Mouse (Mus musculus) lung, postnatal 0 days (tissue): ENCODE measurements around the gene Itga9. TPM values are rescaled to one million over a fixed set of nuclear protein-coding genes. Genes with fewer than 3 reads are reported as not detected.

ENCODE experiments used
- ATAC-seq: fragments of 200-750 bp; cut with Nextera tagmentation; 2 replicates; pipeline ENCODE4 v1.8.0; 2017; ENCODE audit warnings: moderate library complexity
- DNase-seq: peaks from one replicate; pipeline ENCODE4 v3.0.0-alpha.2; 2016; ENCODE audit warnings: low spot score
- H3K27ac ChIP-seq: fragments of 300-500 bp; sonication (generic); 2 replicates; pipeline ENCODE4 v1.5.1; 2014; ENCODE audit warnings: antibody characterized with exemption, mild to moderate bottlenecking, low read length, mixed read lengths
- H3K27me3 ChIP-seq: fragments of 300-500 bp; sonication (generic); replicated peaks from 2 replicates; pipeline ENCODE4 v1.6.1; 2014; ENCODE audit warnings: low read length, mixed read lengths; ENCODE audit not compliant: insufficient read depth
- H3K36me3 ChIP-seq: fragments of 300-500 bp; sonication (generic); 2 replicates; pipeline ENCODE4 v1.6.1; 2014; ENCODE audit warnings: low read length, mixed read lengths; ENCODE audit not compliant: insufficient read depth
- H3K4me1 ChIP-seq: fragments of 300-500 bp; sonication (generic); 2 replicates; pipeline ENCODE4 v1.6.1; 2014; ENCODE audit warnings: antibody characterized with exemption, low read depth, low read length, mixed read lengths; ENCODE audit not compliant: insufficient read depth
- H3K4me2 ChIP-seq: fragments of 300-500 bp; sonication (generic); replicated peaks from 2 replicates; pipeline ENCODE4 v1.6.1; 2014; ENCODE audit warnings: low read depth, mild to moderate bottlenecking, low read length, moderate library complexity, mixed read lengths
- H3K4me3 ChIP-seq: fragments of 300-500 bp; sonication (generic); 2 replicates; pipeline ENCODE4 v1.5.1; 2014; ENCODE audit warnings: low read depth, low read length
- H3K9ac ChIP-seq: fragments of 300-500 bp; sonication (generic); replicated peaks from 2 replicates; pipeline ENCODE4 v1.6.1; 2014; ENCODE audit warnings: low read depth, mild to moderate bottlenecking
- H3K9me3 ChIP-seq: fragments of 300-500 bp; sonication (generic); 2 replicates; pipeline ENCODE4 v1.6.1; 2016; ENCODE audit warnings: low read length, mixed read lengths
- CTCF ChIP-seq: IDR thresholded peaks from 2 replicates; pipeline ENCODE4 v1.5.1; 2016; ENCODE audit warnings: antibody characterized with exemption, mild to moderate bottlenecking
- EP300 ChIP-seq: IDR thresholded peaks from 2 replicates; pipeline ENCODE4 v1.6.1; 2016; ENCODE audit warnings: antibody characterized with exemption, mild to moderate bottlenecking, control low read depth
- WGBS: fragments of 180-500 bp; shearing (Covaris S2); extraction: QIAGEN DNeasy Blood & Tissue Kit; methylation state at CpG from one replicate; pipeline ENCODE4 v1.1.7; 2014; 5-methylcytosine and 5-hydroxymethylcytosine counted together
- polyA plus RNA-seq: library from polyadenylated mRNA; unstranded; fragments of >200 nt; fragmentation: Nextera tagmentation; extraction: Ambion mirVana; gene quantifications from 2 replicates; pipeline ENCODE4 v1.2.1, GENCODE M21; 2015

Gene Itga9
- polyA plus RNA-seq, 1 experiment from 2014 or later: 24.2 TPM

GRCm38 (mm10) chr9:118928656-118929055 lies 322.2 kb downstream of the Itga9 start:
- WGBS: 18% methylated on average over 7 of the region's 7 CpGs
- H3K4me1 ChIP-seq: peaks cover 17% of the 10 kb centered on the region; the same call in 1 of the 2 replicates
- H3K9ac ChIP-seq: 0 out of 2 replicates have a peak overlapping the region, but pooled peaks have one; percentile 16
- peak overlapping the region; percentile 95 for H3K27ac ChIP-seq
- no peaks in the 10 kb centered on the region for H3K27me3 ChIP-seq
- H3K4me2 ChIP-seq: peak overlapping the region; percentile 95
- TF ChIP-seq CTCF: no peak
- no peak for TF ChIP-seq EP300
- no peak overlapping the region for H3K4me3 ChIP-seq
- ATAC-seq (no peak), DNase-seq (peak; percentile 73)
- no peaks in the 10 kb centered on the region; the same call in 1 of the 2 replicates for H3K36me3 ChIP-seq
- H3K9me3 ChIP-seq: no peaks in the 10 kb centered on the region

GRCm38 (mm10) chr9:118930611-118931010 lies 324.1 kb downstream of the Itga9 start:
- 62% methylated on average over 9 of the region's 9 CpGs for WGBS
- Histone ChIP-seq H3K36me3 (no peaks in the 10 kb centered on the region; the same call in 1 of the 2 replicates), H3K4me3 (no peak overlapping the region), H3K9me3 (no peaks in the 10 kb centered on the region), H3K4me2 (no peak overlapping the region), H3K9ac (no peak overlapping the region), H3K27ac (0 out of 2 replicates have a peak overlapping the region, but pooled peaks have one; percentile 9), H3K4me1 (peaks cover 10% of the 10 kb centered on the region; the same call in 1 of the 2 replicates), H3K27me3 (no peaks in the 10 kb centered on the region)
- ATAC-seq: no peak
- TF ChIP-seq EP300 (no peak), CTCF (no peak)
- DNase-seq: no peak

GRCm38 (mm10) chr9:118933800-118934199 lies 327.3 kb downstream of the Itga9 start:
- Histone ChIP-seq H3K4me1 (peaks cover 4% of the 10 kb centered on the region; the same call in 1 of the 2 replicates), H3K27me3 (no peaks in the 10 kb centered on the region), H3K9ac (no peak overlapping the region), H3K4me3 (no peak overlapping the region), H3K27ac (no peak overlapping the region), H3K36me3 (no peaks in the 10 kb centered on the region), H3K9me3 (no peaks in the 10 kb centered on the region), H3K4me2 (no peak overlapping the region)
- TF ChIP-seq EP300: no peak
- TF ChIP-seq CTCF: peak; percentile 43
- DNase-seq (no peak), ATAC-seq (no peak)
- WGBS: 75% methylated on average over 9 of the region's 9 CpGs

- H3K27me3 ChIP-seq: no peaks in the 10 kb centered on the region
- no peak for DNase-seq
- 56% methylated on average over 12 of the region's 12 CpGs for WGBS
- TF ChIP-seq CTCF (no peak), EP300 (no peak)
- H3K36me3 ChIP-seq: no peaks in the 10 kb centered on the region
- peaks cover 4% of the 10 kb centered on the region; the same call in 1 of the 2 replicates for H3K4me1 ChIP-seq
- H3K4me3 ChIP-seq: no peak overlapping the region
- H3K4me2 ChIP-seq: 0 out of 2 replicates have a peak overlapping the region, but pooled peaks have one; percentile 11
- H3K9ac ChIP-seq: no peak overlapping the region
- H3K9me3 ChIP-seq: no peaks in the 10 kb centered on the region
- H3K27ac ChIP-seq: 0 out of 2 replicates have a peak overlapping the region, but pooled peaks have one; percentile 27
- ATAC-seq: no peak
These were observed 327.8 kb downstream of the Itga9 start for GRCm38 (mm10) chr9:118934319-118934718.

GRCm38 (mm10) chr9:118935098-118935497 lies 328.6 kb downstream of the Itga9 start:
- TF ChIP-seq EP300 (no peak), CTCF (no peak)
- ATAC-seq: no peak

GRCm38 (mm10) chr9:118936071-118936470 lies 329.6 kb downstream of the Itga9 start:
- no peak overlapping the region for H3K9ac ChIP-seq
- H3K27ac ChIP-seq: no peak overlapping the region
- DNase-seq: no peak
- H3K36me3 ChIP-seq: no peaks in the 10 kb centered on the region
- TF ChIP-seq CTCF: no peak
- TF ChIP-seq EP300: no peak
- no peak for ATAC-seq
- H3K4me1 ChIP-seq: peaks cover 11% of the 10 kb centered on the region; the same call in 1 of the 2 replicates
- no peaks in the 10 kb centered on the region for H3K27me3 ChIP-seq
- H3K9me3 ChIP-seq: no peaks in the 10 kb centered on the region
- H3K4me2 ChIP-seq: no peak overlapping the region
- WGBS: 60% methylated on average over 12 of the region's 12 CpGs
- H3K4me3 ChIP-seq: no peak overlapping the region

More at GRCm38 (mm10) chr9:118935098-118935497, 328.6 kb downstream of the Itga9 start:
- no peak for DNase-seq
- Histone ChIP-seq H3K27ac (no peak overlapping the region), H3K9me3 (no peaks in the 10 kb centered on the region), H3K36me3 (no peaks in the 10 kb centered on the region), H3K4me2 (no peak overlapping the region), H3K9ac (no peak overlapping the region), H3K4me1 (peaks cover 9% of the 10 kb centered on the region; the same call in 1 of the 2 replicates), H3K4me3 (no peak overlapping the region), H3K27me3 (no peaks in the 10 kb centered on the region)
- 77% methylated on average over 13 of the region's 13 CpGs for WGBS
